ENCODE assay signal across 8 mouse cellular contexts in the genomic region with DNA sequence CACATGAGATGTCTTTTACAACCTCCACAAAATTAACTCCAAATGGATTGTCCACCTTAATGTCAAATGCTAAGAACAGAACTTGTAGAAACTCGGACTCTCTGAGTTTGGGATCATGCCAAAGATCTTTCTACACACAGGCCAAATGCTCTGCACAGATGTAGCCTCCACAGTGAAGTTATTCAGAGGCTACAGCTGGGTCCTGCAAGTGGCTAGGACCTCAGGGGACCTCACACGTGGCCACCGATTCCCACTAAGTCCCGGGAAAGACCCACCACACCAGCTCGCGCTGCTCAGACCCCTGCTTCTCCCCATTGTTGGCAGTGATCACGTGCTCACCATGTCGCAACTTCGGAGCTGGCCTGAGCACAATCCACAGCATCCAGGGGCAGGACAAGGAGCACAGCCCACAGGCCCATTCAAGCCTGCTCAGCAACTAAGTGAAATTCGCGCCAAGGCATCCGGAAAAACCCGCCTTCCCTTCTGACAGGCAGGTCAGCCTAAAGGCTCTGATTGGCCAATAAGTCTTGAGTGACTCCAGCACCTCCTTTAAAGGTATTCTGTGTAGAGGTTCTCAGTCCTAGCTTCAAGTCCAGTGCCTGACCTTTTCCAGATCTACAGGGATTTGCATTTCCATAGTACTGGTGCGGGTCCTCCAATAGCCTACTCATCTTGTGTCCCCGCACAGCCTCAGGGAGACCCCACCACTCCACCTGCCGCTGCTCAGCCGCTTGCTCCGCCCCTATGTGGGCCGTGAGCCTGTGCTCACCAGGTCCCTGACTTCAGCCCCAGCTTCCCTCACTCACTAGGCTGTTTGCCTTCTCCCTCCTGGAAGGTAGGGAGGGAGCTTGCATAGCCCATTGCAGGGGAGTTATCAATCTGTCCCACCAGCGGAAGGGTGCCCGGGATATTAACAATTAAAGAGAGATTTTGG. TPM values are rescaled to one million over a fixed set of nuclear protein-coding genes. Genes with fewer than 3 reads are reported as not detected.
DNase-seq lines count a peak whose midpoint lies in the region; ATAC-seq lines count a peak whose summit lies in the region.
"Not testable (repeated sequence)": the region's sequence is repeated elsewhere in the genome, so short reads cannot be mapped to it uniquely, and the experiment has no call there.
"Had no signal": no experiment of that assay in that cellular context is flagged by ENCODE, and none has a peak within 500 bp of the region (broad histone marks: within the 10 kb centered on the region; RNA-seq: fewer than 3 reads in every experiment).

No protein-coding gene starts in this region.

- DNase-seq in cerebellum, postnatal 10 days = peak; percentile 9 to 13
- DNase-seq in forebrain, embryonic 10.5 days (ENCODE audit: extremely low spot score, low spot score) = peak; percentile 52
- DNase-seq in limb, embryonic 10.5 days (ENCODE audit: low spot score) = peak; percentile 36
- peak; percentile 3 for DNase-seq in lung, postnatal 10 days
- peak; percentile 37 for DNase-seq in neural tube, embryonic 11.5 days (ENCODE audit: low spot score)

- peak overlapping the region; percentile 49 for H3K4me2 ChIP-seq in heart, embryonic 11.5 days
- peak overlapping the region; percentile 59 for H3K4me2 ChIP-seq in hindbrain, embryonic 15.5 days
- peak overlapping the region; percentile 29 for H3K4me2 ChIP-seq in neural tube, embryonic 11.5 days (ENCODE audit: low read depth)

- not testable (repeated sequence) for H3K9me3 ChIP-seq in forebrain, embryonic 10.5 days; heart, embryonic 11.5 days (replicated peaks; ENCODE audit: control insufficient read depth, low read length); hindbrain, embryonic 15.5 days; limb, embryonic 10.5 days (replicated peaks); neural tube, embryonic 11.5 days (ENCODE audit: control insufficient read depth, low read length)

- H3K27me3 ChIP-seq in forebrain, embryonic 10.5 days (ENCODE audit: poor library complexity, severe bottlenecking); heart, embryonic 11.5 days (ENCODE audit: control insufficient read depth, insufficient read depth, low read length); hindbrain, embryonic 15.5 days; limb, embryonic 10.5 days (ENCODE audit: low read depth, poor library complexity, severe bottlenecking); neural tube, embryonic 11.5 days (ENCODE audit: control insufficient read depth, insufficient read depth, low read length): not testable (repeated sequence)

- not testable (repeated sequence) for H3K4me1 ChIP-seq in forebrain, embryonic 10.5 days; heart, embryonic 11.5 days (ENCODE audit: control insufficient read depth, insufficient read depth, low read length); hindbrain, embryonic 15.5 days (replicated peaks); limb, embryonic 10.5 days; neural tube, embryonic 11.5 days (ENCODE audit: control insufficient read depth, insufficient read depth, low read length)

- not testable (repeated sequence) for H3K9ac ChIP-seq in heart, embryonic 11.5 days (ENCODE audit: low read depth, low read length); neural tube, embryonic 11.5 days (ENCODE audit: low read length)
- 0 out of 2 replicates have a peak overlapping the region, but pooled peaks have one; percentile 27 for H3K9ac ChIP-seq in hindbrain, embryonic 15.5 days

- H3K4me3 ChIP-seq in forebrain, embryonic 10.5 days = peak overlapping the region; percentile 40
- not testable (repeated sequence) for H3K4me3 ChIP-seq in heart, embryonic 11.5 days (ENCODE audit: low read depth, low read length)
- peak overlapping the region; percentile 37 for H3K4me3 ChIP-seq in hindbrain, embryonic 15.5 days
- H3K4me3 ChIP-seq in limb, embryonic 10.5 days = peak overlapping the region; percentile 31
- H3K4me3 ChIP-seq in neural tube, embryonic 11.5 days (ENCODE audit: low read depth, low read length) = 0 out of 2 replicates have a peak overlapping the region, but pooled peaks have one; percentile 10

- not testable (repeated sequence) for H3K36me3 ChIP-seq in forebrain, embryonic 10.5 days (replicated peaks); heart, embryonic 11.5 days (ENCODE audit: control insufficient read depth, insufficient read depth, low read length); hindbrain, embryonic 15.5 days; limb, embryonic 10.5 days; neural tube, embryonic 11.5 days (ENCODE audit: control insufficient read depth, insufficient read depth, low read length)

- not testable (repeated sequence) for ATAC-seq in heart, embryonic 11.5 days (replicated peaks; ENCODE audit: insufficient number of reproducible peaks, low FRiP score, low TSS enrichment); hindbrain, embryonic 15.5 days (ENCODE audit: low FRiP score, low read depth); neural tube, embryonic 11.5 days (ENCODE audit: insufficient read depth, low FRiP score, low TSS enrichment)

- WGBS in forebrain, embryonic 10.5 days = 19% methylated on average over 21 of the region's 21 CpGs
- 20% methylated on average over 21 of the region's 21 CpGs for WGBS in heart, embryonic 11.5 days (ENCODE audit: insufficient replicate concordance)
- WGBS in hindbrain, embryonic 15.5 days = 20% methylated on average over 21 of the region's 21 CpGs
- 21% methylated on average over 21 of the region's 21 CpGs for WGBS in limb, embryonic 10.5 days
- WGBS in neural tube, embryonic 11.5 days = 23% methylated on average over 21 of the region's 21 CpGs

- peak overlapping the region; percentile 60 for H3K27ac ChIP-seq in forebrain, embryonic 10.5 days
- not testable (repeated sequence) for H3K27ac ChIP-seq in heart, embryonic 11.5 days (ENCODE audit: low read depth, low read length); hindbrain, embryonic 15.5 days (replicated peaks); limb, embryonic 10.5 days; neural tube, embryonic 11.5 days (ENCODE audit: low read depth, low read length)

RNA-seq across cellular contexts. Expression of a gene that starts 37.9 kb away (rescaled TPM):
- not detected in 2 replicates for polyA plus RNA-seq in forebrain, embryonic 10.5 days (2016; fragmentation: Nextera tagmentation; extraction: Ambion mirVana)
- not detected in 2 replicates for polyA plus RNA-seq in heart, embryonic 11.5 days (2014; fragmentation: Nextera tagmentation; extraction: Ambion mirVana)
- polyA plus RNA-seq in hindbrain, embryonic 15.5 days (2015; fragmentation: Nextera tagmentation; extraction: Ambion mirVana) = not detected in 2 replicates
- not detected in 2 replicates for polyA plus RNA-seq in limb, embryonic 10.5 days (2016; fragmentation: Nextera tagmentation; extraction: Ambion mirVana)
- not detected in 2 replicates for polyA plus RNA-seq in neural tube, embryonic 11.5 days (2014; fragmentation: Nextera tagmentation; extraction: Ambion mirVana)
- polyA plus RNA-seq: large intestine, adult 2 months had no signal
